Mouse (Mus musculus) G1E-ER4 (cell line): ENCODE data around the gene Hba-x. TPM values are rescaled to one million over a fixed set of nuclear protein-coding genes. Genes with fewer than 3 reads are reported as not detected.

ENCODE experiments used
- GATA1 ChIP-seq: IDR thresholded peaks from one replicate; pipeline ENCODE4 v1.8.0; 2012; ENCODE audit warnings: low read length, inconsistent platforms
- polyA plus RNA-seq: library from polyadenylated mRNA; stranded (reverse); fragments of >175 nt; gene quantifications from 2 replicates; pipeline ENCODE4 v1.2.3, GENCODE M21; 2012

The Hba-x gene
- not detected in 2 replicates for polyA plus RNA-seq

- no peak for TF ChIP-seq GATA1
Measured at GRCm38 (mm10) chr11:32276347-32276746, at the start of gene Hba-x. Gene Hba-x, plus strand, starts transcription at chr11:32276400.

GRCm38 (mm10) chr11:32227041-32227440, 49.2 kb upstream of the Hba-x start:
- no peak for TF ChIP-seq GATA1

DNA sequence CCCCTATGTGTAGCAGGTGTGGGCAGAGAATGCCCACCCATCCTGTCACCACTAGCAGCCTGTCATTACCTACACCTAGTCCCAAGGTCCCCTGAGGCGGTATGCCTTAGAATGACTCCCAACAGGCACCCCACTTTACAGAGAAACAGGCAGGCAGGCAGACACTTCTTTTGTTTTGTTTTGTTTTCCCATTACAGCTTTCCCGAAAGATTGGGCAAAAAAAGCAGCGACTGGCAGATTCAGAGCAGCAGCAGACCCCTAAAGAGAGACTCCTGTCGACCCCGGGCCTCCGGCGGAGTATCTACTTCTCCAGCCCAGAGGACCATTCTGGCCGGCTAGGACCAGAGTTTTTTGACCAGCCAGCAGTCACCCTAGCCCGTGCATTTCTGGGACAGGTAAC, 48.6 kb upstream of the Hba-x start:
- TF ChIP-seq GATA1: no peak

GRCm38 (mm10) chr11:32228292-32228845, 47.8 kb upstream of the Hba-x start:
- no peak for TF ChIP-seq GATA1

DNA sequence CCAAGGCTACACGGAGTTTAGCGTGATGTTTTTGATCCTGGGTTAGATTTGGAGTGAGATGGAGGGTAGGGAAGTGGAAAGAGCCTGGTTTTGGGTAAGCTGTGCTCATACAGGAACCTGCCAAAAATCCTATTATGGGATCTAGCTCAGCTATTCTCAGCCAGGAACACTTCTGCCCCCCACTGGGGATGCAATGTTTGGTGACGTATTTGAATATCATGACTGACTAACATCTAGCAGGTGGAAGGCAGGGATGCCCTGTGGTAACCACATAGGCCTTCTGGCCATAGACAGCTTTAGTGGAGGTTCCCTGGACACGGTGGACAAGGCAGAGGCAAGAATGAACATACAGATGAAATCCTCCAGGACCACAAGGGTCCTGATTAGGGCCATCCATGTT, 46.0 kb upstream of the Hba-x start:
- TF ChIP-seq GATA1: no peak

- TF ChIP-seq GATA1: no peak
Measured at GRCm38 (mm10) chr11:32231125-32231524, 45.1 kb upstream of the Hba-x start.

DNA sequence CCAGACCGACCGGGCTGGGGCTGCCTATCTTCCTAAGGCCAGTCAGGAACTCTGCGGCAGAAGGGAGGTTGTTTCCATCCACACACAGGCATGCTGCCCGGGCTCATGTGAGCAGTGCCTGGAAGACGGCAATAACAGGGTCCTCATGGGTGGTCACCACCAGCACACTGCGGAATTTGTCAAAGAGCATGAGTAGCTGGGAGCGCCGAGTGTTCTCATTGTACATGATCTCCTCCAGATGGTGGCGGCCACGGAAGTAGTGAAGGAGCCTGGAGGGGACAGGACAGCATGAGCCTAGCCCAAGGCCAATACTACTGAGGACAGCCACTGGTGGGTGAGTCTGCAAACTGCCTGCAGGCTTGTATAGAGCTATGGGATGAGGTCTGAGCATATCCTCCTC, 43.4 kb upstream of the Hba-x start:
- no peak for TF ChIP-seq GATA1

GRCm38 (mm10) chr11:32233895-32234294, 42.3 kb upstream of the Hba-x start:
- no peak for TF ChIP-seq GATA1

GRCm38 (mm10) chr11:32234816-32235485, 41.2 kb upstream of the Hba-x start:
- TF ChIP-seq GATA1: no peak

DNA sequence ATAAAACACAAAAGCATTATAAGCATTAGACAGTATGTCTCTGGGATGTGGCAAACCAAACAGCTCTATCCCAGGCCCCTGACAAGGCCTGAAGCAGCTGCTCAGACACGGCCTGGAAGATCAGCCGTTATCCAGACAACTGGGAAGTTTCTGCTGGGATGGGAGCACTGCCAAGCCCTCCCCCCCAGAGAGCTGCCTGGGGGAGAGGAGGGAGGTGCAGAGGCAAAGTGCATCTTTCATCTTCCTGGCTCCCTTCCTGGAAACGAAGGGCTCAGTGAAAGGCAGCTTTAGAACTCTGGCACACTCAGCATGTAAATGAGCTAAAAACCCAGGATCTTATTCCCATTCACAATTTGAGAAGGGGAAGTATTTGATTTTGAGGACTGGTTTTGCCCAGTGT, 40.6 kb upstream of the Hba-x start:
- no peak for TF ChIP-seq GATA1

GRCm38 (mm10) chr11:32236132-32236531, 40.1 kb upstream of the Hba-x start:
- no peak for TF ChIP-seq GATA1

DNA sequence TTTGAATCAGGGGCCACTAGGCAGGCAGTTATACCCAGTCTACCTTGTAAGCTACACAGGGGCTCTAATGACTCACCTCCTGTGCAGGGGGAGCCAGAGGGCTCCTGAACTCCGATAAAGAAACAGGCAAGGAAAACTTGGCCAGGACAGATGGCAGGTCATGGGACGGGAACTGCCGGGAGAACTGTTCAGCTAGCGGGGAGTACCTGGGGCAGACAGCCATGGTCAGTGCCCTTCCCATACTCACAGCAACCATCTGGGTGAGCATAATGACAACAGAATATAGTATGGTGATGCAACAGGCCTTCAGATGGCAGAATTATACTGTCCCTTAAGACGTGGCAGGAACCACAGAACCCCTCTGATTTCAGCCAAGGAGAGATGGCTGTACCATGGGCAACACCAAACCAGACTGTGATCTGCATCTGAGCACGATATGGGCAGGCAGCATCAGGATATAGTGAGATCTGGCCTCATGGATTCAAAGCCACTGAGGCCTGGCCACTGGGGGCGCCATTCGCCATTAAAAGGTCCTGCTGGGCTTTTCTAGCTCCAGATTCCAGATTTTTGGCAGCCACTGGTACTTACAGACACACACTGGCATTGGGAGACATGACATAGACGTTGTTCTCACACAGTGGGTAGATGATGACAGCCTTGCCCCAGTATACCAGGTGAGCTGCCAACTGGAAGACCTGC, 39.3 kb upstream of the Hba-x start:
- TF ChIP-seq GATA1: no peak

- no peak for TF ChIP-seq GATA1
Measured at GRCm38 (mm10) chr11:32237411-32237795, 38.8 kb upstream of the Hba-x start.

GRCm38 (mm10) chr11:32238093-32238860, 37.9 kb upstream of the Hba-x start:
- TF ChIP-seq GATA1: no peak

DNA sequence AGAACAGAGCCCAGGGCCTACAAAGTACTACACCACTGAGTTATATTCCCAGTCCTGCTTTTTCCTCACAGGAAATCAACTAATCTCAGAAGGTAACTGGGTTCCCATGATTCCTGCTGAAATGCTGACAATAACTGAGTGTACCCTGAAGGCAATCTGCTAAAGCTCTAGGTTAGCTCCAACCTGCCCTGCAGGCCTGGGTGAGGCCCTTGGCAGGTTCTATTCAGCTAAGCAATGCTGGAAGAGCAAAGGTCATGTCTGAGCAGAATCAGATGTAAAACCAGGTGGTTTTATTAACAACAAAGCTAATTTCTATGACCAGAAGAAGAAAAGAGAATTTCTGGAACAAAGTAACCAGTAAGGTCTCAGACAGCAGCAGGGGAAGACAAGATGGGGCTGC, 34.8 kb upstream of the Hba-x start:
- no peak for TF ChIP-seq GATA1

DNA sequence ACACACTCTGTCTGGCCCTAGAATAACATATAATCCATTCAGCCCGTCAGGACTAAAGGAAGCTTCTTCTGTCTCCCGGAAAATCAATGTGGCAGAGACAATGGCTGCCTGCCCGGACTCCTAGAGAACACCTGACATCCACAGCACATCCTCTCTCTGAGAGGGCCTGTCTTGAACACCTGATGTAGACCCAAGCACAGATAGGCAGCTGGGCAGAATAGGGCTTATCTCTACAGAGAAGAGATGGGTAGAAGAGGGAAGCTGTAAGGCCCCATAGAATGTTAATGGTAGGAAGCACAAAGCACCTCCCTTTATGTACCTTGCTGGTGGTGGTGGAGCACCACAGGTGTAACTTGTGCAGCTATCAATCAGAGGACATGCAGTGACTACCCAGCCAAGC, 34.0 kb upstream of the Hba-x start:
- TF ChIP-seq GATA1: no peak
